Mouse (Mus musculus) fibroblast of lung, adult 2 months (primary cell): ENCODE results near the gene Gm20671.
"Not testable (repeated sequence)": the region's sequence is repeated elsewhere in the genome, so short reads cannot be mapped to it uniquely, and the experiment has no call there.

Source experiments
- DNase-seq: peaks from one replicate; pipeline ENCODE4 v3.0.0-alpha.2; 2011; ENCODE audit warnings: low read depth

Gene Gm20671

GRCm38 (mm10) chr5:32827009-32827408 lies at the start of gene Gm20671:
Gene Gm20671 (minus strand): TSS chr5:32827109.
- DNase-seq: no peak

- no peak for DNase-seq
These were observed 45.4 kb upstream of the Gm20671 start for GRCm38 (mm10) chr5:32872346-32872745.

DNA sequence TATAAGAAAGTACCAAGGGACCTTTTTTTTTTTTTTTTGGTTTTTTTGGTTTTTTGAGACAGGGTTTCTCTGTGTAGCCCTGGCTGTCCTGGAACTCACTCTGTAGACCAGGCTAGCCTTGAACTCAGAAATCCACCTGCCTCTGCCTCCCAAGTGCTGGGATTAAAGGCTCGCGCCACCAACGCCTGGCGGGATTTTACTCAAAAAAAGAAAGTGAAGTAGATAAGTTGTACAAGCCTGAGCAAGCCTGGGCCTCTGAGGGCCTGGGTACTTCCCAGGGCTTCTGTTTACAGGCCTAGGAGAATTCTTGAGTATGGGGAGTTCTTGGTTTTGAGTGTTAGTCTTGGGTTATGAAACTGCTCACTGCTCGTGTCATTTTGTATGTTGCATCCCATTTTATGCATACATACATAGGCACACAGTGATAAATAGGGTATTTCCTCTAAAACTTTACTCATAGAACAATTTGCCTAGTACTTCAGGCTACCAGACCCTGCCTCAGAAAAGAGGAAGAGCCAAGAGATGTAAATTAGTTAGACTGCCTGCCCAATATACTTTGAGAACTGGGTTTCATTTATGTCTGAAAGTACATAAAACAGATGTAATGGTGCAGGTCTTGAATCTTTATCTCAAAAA lies 42.6 kb upstream of the Gm20671 start:
- no peak for DNase-seq

GRCm38 (mm10) chr5:32863253-32864228 lies 36.6 kb upstream of the Gm20671 start, which contains the start of gene Depdc5:
Gene Depdc5 (plus strand): TSS chr5:32863701.
- DNase-seq: peak; percentile 64

DNA sequence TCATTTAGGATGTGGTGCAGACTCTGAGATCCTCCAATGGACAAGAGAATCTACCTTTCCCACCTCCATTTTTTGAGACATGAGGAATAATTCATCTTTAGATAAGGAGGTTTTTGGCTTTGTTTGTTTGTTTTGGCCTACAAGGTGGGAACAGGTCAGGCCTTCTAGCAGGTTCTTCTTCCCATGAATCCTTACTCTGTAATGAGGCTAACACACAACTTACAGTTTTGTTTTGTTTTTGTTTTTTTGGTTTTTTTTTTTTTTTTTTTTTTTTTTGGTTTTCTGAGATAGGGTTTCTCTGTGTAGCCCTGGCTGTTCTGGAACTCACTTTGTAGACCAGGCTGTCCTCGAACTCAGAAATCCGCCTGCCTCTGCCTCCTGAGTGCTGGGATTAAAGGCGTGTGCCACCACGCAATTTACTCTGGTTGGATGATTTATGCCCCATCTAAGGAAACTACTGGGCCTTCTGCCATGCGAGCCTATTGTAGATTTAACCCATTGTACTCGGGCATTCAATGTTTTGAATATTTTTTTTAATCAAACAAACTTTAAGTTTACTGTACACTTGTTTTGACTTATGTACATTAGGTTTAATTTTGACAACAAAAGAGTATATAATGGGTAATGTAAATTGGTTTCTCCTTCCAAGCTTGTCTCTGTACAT lies 35.7 kb upstream of the Gm20671 start:
- no peak for DNase-seq

DNA sequence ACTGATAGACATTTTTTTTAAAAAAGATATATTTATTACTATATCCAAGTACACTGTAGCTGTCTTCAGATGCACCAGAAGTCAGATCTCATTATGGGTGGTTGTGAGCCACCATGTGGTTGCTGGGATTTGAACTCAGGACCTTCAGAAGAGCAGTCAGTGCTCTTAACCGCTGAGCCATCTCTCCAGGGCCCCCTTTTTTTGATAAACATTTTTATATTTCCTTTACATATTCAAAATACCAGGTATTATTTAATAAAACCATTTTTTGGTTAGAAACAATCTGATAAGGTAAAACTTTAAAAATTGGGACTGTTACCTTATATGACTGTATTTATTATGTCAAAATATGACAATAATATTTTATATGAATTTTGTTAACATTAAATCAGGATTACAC lies 34.2 kb upstream of the Gm20671 start:
- DNase-seq: no peak

GRCm38 (mm10) chr5:32857781-32858220 lies 30.9 kb upstream of the Gm20671 start:
- peak; percentile 16 for DNase-seq

- not testable (repeated sequence) for DNase-seq
These were observed 28.4 kb upstream of the Gm20671 start for GRCm38 (mm10) chr5:32855274-32855673.

DNA sequence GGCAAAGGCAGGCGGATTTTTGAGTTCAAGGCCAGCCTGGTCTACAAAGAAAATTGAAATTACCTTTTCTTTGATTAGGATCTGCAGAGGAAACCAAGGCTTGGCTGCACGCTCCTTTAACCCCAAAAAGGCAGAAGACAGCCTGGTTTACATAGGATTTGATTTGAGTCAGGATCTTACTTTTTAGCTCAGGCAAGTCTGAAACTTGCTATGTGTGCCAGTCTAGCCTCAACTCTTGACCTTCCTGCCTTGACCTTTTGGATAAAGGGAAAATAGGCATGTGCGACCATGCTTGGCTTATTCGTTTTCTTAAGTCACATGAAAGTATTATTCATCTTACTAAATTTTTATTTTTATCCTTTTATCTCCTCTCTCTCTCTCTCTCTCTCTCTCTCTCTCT lies 27.9 kb upstream of the Gm20671 start:
- no peak for DNase-seq

- DNase-seq: peak; percentile 88
These were observed 27.0 kb upstream of the Gm20671 start, which contains the start of gene Prr14l for GRCm38 (mm10) chr5:32853731-32854507. Gene Prr14l (minus strand): TSS chr5:32854256.

DNA sequence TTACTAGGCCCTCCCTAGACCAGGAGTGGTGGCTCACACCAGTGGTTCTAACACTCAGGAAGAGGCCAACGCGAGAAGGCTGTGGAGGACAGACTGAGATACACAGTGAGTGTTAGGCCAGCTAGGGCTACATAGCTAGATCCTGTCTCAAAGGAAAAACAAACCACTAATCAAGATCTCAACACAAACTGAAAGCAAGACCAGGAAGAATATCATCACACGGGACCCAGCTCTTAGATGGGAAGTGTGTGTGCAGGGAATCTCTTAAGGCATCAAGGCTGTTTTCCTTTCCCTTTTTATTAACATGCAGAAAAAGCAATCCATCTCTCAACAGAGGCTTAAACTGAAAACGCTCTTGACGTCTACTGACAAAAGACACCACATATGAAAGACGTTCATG lies 25.1 kb upstream of the Gm20671 start:
- DNase-seq: no peak

DNA sequence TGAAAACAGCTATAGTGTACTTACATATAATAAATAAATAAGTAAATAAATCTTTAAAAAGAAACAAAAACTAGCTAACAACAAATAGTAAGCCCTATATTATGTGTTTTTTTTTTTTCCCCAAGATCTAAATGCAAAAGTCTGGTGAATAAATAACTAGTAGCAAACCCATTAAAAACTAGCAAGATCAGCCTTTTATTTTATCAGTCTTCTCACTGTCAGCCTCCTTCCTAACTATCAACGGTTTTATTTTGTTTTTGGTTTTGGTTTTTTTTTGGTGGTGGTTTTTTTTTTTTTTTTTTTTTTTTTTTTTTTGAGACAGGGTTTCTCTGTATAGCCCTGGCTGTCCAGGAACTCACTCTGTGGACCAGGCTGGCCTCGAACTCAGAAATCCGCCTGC lies 22.7 kb upstream of the Gm20671 start:
- not testable (repeated sequence) for DNase-seq

GRCm38 (mm10) chr5:32849178-32849577 lies 22.3 kb upstream of the Gm20671 start:
- no peak for DNase-seq

DNA sequence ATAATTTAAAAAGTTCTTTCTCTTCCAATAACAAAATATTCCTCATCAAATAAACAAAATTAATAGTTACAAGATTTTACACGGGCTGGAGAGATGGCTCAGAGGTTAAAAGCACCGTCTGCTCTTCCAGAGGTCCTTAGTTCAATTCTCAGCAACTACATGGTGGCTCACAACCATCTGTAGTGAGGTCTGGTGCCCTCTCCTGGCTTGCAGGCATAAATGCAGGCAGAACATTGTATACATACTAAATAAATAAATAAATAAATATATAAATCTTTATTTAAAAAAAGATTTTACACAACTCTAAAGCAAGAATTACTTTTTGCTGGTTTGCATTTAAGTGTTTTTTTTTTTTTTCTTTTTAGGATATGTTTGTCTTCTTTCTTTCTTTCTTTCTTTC lies 13.1 kb upstream of the Gm20671 start:
- no peak for DNase-seq

DNA sequence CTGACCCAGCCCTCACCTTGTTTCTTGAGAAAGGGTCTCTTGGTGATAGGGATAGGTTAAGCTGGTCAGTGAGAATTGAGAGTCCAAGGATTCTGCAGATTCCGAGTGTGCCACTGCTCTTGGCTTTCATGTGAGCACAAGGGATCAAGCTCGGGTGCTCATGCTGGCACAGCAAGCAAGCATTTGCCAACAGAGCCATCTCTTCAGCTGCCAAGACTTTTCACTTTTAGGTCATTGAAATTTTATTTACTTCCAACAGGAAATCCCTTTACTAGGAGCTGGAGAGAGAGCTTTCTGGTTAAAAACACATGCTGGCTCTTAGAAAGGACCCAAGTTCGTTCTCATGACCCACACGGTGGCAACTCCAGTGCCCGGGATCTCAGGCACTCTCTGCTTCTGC lies 10.1 kb upstream of the Gm20671 start:
- DNase-seq: no peak

GRCm38 (mm10) chr5:32834497-32834896 lies 7.6 kb upstream of the Gm20671 start:
- DNase-seq: no peak

GRCm38 (mm10) chr5:32830054-32830453 lies 3.1 kb upstream of the Gm20671 start:
- no peak for DNase-seq

DNA sequence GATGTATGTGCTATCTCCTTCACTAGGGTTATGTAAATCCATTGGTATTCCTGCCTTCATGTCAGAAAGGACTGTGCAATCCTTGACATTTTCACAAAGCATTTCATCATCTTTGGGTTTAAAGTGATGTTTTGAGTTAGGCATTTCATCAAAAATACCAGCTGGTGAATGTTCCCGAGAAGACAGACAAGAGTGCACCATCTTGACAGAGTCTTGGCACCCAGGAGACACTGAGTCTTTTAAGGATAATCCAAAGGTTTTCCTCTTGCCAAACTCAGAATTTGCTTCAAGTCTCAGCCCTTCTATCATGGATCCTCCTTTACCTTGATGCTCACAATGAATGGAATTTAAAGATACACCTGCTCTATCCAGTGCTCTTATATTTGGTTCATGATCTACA lies 1.9 kb upstream of the Gm20671 start:
- not testable (repeated sequence) for DNase-seq

- DNase-seq: no peak
These were observed 6.4 kb downstream of the Gm20671 start for GRCm38 (mm10) chr5:32820471-32820870.

GRCm38 (mm10) chr5:32815396-32815795 lies 11.5 kb downstream of the Gm20671 start:
- no peak for DNase-seq

- DNase-seq: not testable (repeated sequence)
These were observed 40.5 kb downstream of the Gm20671 start for GRCm38 (mm10) chr5:32786454-32786853.
